Mouse (Mus musculus) yolk sac, embryonic 10.5 days (tissue): ENCODE measurements around the gene Gm6176.
"Not testable (repeated sequence)": the region's sequence is repeated elsewhere in the genome, so short reads cannot be mapped to it uniquely, and the experiment has no call there.

Source experiments
- DNase-seq: peaks from one replicate; pipeline ENCODE4 v3.0.0-alpha.2; 2017; ENCODE audit warnings: low spot score

The Gm6176 gene

GRCm38 (mm10) chr7:22056205-22056604, at the start of gene Gm6176:
Gm6176 (minus strand) TSS chr7:22056305.
- not testable (repeated sequence) for DNase-seq

- DNase-seq: not testable (repeated sequence)
Observed at GRCm38 (mm10) chr7:22068757-22069156, 12.7 kb upstream of the Gm6176 start, which contains the start of gene Vmn1r139. Vmn1r139 (plus strand) TSS chr7:22069057.

GRCm38 (mm10) chr7:22028797-22029196, 27.3 kb downstream of the Gm6176 start, which contains the start of gene Vmn1r138:
Vmn1r138 (minus strand) TSS chr7:22028897.
- DNase-seq: not testable (repeated sequence)
